Mouse (Mus musculus): Measurements from ENCODE around the gene Apobec4. TPM values are rescaled to one million over a fixed set of nuclear protein-coding genes. Genes with fewer than 3 reads are reported as not detected.
"Not testable (repeated sequence)": the region's sequence is repeated elsewhere in the genome, so short reads cannot be mapped to it uniquely, and the experiment has no call there.

Gene Apobec4
- polyA plus RNA-seq, 1 experiment from 2014 or later: 0.20 TPM

GRCm38 (mm10) chr1:152779071-152779737 lies 28.9 kb downstream of the Apobec4 start:
- Histone ChIP-seq H3K4me1 (replicated peaks; ENCODE audit: control insufficient read depth, insufficient read depth, low read length) (no peaks in the 10 kb centered on the region), H3K9me3 (ENCODE audit: control insufficient read depth, low read length) (no peaks in the 10 kb centered on the region), H3K36me3 (replicated peaks; ENCODE audit: control insufficient read depth, insufficient read depth) (peaks cover 25% of the 10 kb centered on the region), H3K27ac (no peak overlapping the region), H3K4me2 (replicated peaks) (no peak overlapping the region), H3K27me3 (ENCODE audit: control insufficient read depth, insufficient read depth, low read length) (no peaks in the 10 kb centered on the region), H3K9ac (no peak overlapping the region), H3K4me3 (replicated peaks; ENCODE audit: low read length) (no peak overlapping the region)
- DNase-seq (ENCODE audit: low spot score) (peak; percentile 49), ATAC-seq (ENCODE audit: low FRiP score) (no peak)
- 44% methylated on average over 10 of the region's 10 CpGs for WGBS

DNA sequence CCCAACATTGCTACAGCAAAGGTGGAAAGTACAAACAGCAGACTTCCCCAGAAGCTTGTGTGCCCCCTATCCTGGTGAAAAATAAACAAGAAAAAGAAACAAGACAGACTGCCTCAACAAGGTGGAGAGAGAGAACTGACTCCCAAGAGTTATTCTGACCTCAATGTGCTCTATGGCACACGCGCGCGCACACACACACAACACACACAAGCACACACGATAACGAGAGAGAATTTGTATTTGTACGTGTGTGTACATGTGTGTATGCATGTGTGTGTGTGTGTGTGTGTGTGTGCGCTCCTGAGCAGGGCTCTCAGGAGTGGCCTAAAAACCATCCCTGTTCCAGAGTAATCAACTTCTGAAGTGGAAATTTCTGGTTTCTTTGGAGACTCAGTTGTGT lies 34.3 kb downstream of the Apobec4 start:
- Histone ChIP-seq H3K27ac (no peak overlapping the region), H3K4me3 (replicated peaks; ENCODE audit: low read length) (no peak overlapping the region), H3K9ac (no peak overlapping the region), H3K4me1 (replicated peaks; ENCODE audit: control insufficient read depth, insufficient read depth, low read length) (no peaks in the 10 kb centered on the region), H3K9me3 (ENCODE audit: control insufficient read depth, low read length) (no peaks in the 10 kb centered on the region), H3K4me2 (replicated peaks) (no peak overlapping the region), H3K36me3 (replicated peaks; ENCODE audit: control insufficient read depth, insufficient read depth) (no peaks in the 10 kb centered on the region), H3K27me3 (ENCODE audit: control insufficient read depth, insufficient read depth, low read length) (no peaks in the 10 kb centered on the region)
- 96% methylated on average over 8 of the region's 8 CpGs for WGBS
- no peak for DNase-seq (ENCODE audit: low spot score)
- no peak for ATAC-seq (ENCODE audit: low FRiP score)

- not testable (repeated sequence) for ATAC-seq (ENCODE audit: low FRiP score); H3K27ac ChIP-seq; H3K4me2 ChIP-seq (replicated peaks); H3K9ac ChIP-seq; H3K4me1 ChIP-seq (replicated peaks; ENCODE audit: control insufficient read depth, insufficient read depth, low read length); H3K4me3 ChIP-seq (replicated peaks; ENCODE audit: low read length); H3K27me3 ChIP-seq (ENCODE audit: control insufficient read depth, insufficient read depth, low read length); H3K36me3 ChIP-seq (replicated peaks; ENCODE audit: control insufficient read depth, insufficient read depth); DNase-seq (ENCODE audit: low spot score); H3K9me3 ChIP-seq (ENCODE audit: control insufficient read depth, low read length)
- 82% methylated on average over 3 of the region's 3 CpGs for WGBS
These were observed 35.1 kb downstream of the Apobec4 start for GRCm38 (mm10) chr1:152785446-152785845.

DNA sequence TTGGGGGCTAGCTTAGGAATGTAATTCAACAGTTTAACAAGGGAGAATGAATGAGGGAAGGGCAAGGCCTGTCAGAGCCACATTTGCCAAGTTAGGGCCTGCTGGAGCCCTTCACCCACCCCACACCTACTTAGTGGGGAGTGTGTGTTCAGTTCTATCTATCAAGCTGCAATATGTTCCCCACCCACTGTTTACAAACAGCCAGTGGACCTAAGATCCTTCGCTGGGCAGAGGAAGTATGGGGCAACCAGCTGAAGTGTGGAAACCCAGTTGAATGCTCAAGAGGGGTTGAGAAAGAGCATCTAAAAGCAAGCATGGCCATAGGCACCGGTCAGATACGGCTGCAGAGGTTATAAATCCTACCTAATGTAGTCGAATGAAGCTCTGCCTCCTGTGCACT lies 36.6 kb downstream of the Apobec4 start:
- DNase-seq (ENCODE audit: low spot score): no peak
- no peaks in the 10 kb centered on the region for H3K36me3 ChIP-seq (replicated peaks; ENCODE audit: control insufficient read depth, insufficient read depth)
- H3K4me2 ChIP-seq (replicated peaks): no peak overlapping the region
- no peaks in the 10 kb centered on the region for H3K27me3 ChIP-seq (ENCODE audit: control insufficient read depth, insufficient read depth, low read length)
- H3K9me3 ChIP-seq (ENCODE audit: control insufficient read depth, low read length): no peaks in the 10 kb centered on the region
- no peak overlapping the region for H3K4me3 ChIP-seq (replicated peaks; ENCODE audit: low read length)
- H3K4me1 ChIP-seq (replicated peaks; ENCODE audit: control insufficient read depth, insufficient read depth, low read length): 0 out of 2 replicates have a peak, but pooled peaks cover 3% of the 10 kb centered on the region
- no peak overlapping the region for H3K27ac ChIP-seq
- ATAC-seq (ENCODE audit: low FRiP score): no peak
- no peak overlapping the region for H3K9ac ChIP-seq
- 90% methylated on average over 4 of the region's 4 CpGs for WGBS

- Histone ChIP-seq H3K9ac (no peak overlapping the region), H3K27ac (no peak overlapping the region), H3K9me3 (ENCODE audit: control insufficient read depth, low read length) (no peaks in the 10 kb centered on the region), H3K4me3 (replicated peaks; ENCODE audit: low read length) (no peak overlapping the region), H3K4me1 (replicated peaks; ENCODE audit: control insufficient read depth, insufficient read depth, low read length) (0 out of 2 replicates have a peak, but pooled peaks cover 3% of the 10 kb centered on the region), H3K4me2 (replicated peaks) (no peak overlapping the region), H3K27me3 (ENCODE audit: control insufficient read depth, insufficient read depth, low read length) (no peaks in the 10 kb centered on the region), H3K36me3 (replicated peaks; ENCODE audit: control insufficient read depth, insufficient read depth) (no peaks in the 10 kb centered on the region)
- no peak for ATAC-seq (ENCODE audit: low FRiP score)
- 33% methylated on average over 4 of the region's 4 CpGs for WGBS
- no peak for DNase-seq (ENCODE audit: low spot score)
These were observed 37.8 kb downstream of the Apobec4 start for GRCm38 (mm10) chr1:152788121-152788660.

- Histone ChIP-seq H3K4me3 (replicated peaks; ENCODE audit: low read length) (no peak overlapping the region), H3K27ac (no peak overlapping the region), H3K9me3 (ENCODE audit: control insufficient read depth, low read length) (no peaks in the 10 kb centered on the region), H3K36me3 (replicated peaks; ENCODE audit: control insufficient read depth, insufficient read depth) (no peaks in the 10 kb centered on the region), H3K4me1 (replicated peaks; ENCODE audit: control insufficient read depth, insufficient read depth, low read length) (0 out of 2 replicates have a peak, but pooled peaks cover 3% of the 10 kb centered on the region), H3K27me3 (ENCODE audit: control insufficient read depth, insufficient read depth, low read length) (no peaks in the 10 kb centered on the region), H3K4me2 (replicated peaks) (no peak overlapping the region), H3K9ac (no peak overlapping the region)
- peak; percentile 51 for DNase-seq (ENCODE audit: low spot score)
- 30% methylated on average over 12 of the region's 12 CpGs for WGBS
- no peak for ATAC-seq (ENCODE audit: low FRiP score)
These were observed 39.9 kb downstream of the Apobec4 start for GRCm38 (mm10) chr1:152790254-152790653.

- H3K27me3 ChIP-seq (ENCODE audit: control insufficient read depth, insufficient read depth, low read length): no peaks in the 10 kb centered on the region
- H3K9me3 ChIP-seq (ENCODE audit: control insufficient read depth, low read length): no peaks in the 10 kb centered on the region
- H3K9ac ChIP-seq: no peak overlapping the region
- H3K4me3 ChIP-seq (replicated peaks; ENCODE audit: low read length): no peak overlapping the region
- H3K4me1 ChIP-seq (replicated peaks; ENCODE audit: control insufficient read depth, insufficient read depth, low read length): 0 out of 2 replicates have a peak, but pooled peaks cover 3% of the 10 kb centered on the region
- H3K36me3 ChIP-seq (replicated peaks; ENCODE audit: control insufficient read depth, insufficient read depth): no peaks in the 10 kb centered on the region
- no peak overlapping the region for H3K27ac ChIP-seq
- no peak overlapping the region for H3K4me2 ChIP-seq (replicated peaks)
- no peak for DNase-seq (ENCODE audit: low spot score)
- WGBS: 33% methylated on average over 6 of the region's 6 CpGs
- no peak for ATAC-seq (ENCODE audit: low FRiP score)
These were observed 40.5 kb downstream of the Apobec4 start for GRCm38 (mm10) chr1:152790821-152791220.

GRCm38 (mm10) chr1:152791269-152791668 lies 40.9 kb downstream of the Apobec4 start:
- WGBS: 29% methylated on average over 4 of the region's 4 CpGs
- DNase-seq (ENCODE audit: low spot score): no peak
- no peak for ATAC-seq (ENCODE audit: low FRiP score)

DNA sequence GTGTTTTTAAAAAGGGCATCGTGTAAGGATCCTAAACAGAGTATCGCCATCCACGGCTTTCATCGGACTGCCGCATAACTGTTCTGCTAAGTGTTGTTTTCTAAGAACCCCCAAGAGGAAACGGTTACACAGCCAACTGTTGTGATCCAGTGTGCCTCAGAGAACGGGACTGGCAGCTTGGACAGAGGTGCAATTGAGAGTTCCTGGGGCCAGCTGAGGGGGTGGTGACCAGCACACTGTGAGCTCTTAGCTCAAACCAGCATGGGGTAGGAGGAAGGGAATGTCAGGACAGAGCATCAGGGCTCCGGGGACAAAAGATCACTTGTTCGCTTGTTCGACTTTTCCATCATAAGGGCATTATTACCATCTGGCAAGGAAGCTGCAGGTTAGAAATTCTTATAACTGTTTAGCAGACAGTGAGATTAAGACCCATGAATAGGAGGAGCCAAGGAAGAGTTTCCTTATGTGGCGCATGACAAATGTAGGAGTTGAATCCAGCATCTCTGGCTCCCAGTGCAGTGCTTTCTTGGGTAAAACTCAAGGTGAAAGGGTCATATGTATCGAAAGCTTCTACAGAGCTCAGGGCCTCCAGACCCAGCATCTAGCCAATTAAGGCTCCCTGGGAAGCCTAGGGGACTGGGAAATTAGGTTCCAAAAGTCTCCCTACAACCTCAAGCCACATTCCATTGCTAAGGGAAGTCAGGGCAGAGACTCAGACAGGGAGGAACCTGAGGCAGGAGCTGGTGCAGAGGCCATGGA lies 42.6 kb downstream of the Apobec4 start:
- DNase-seq (ENCODE audit: low spot score) (no peak), ATAC-seq (ENCODE audit: low FRiP score) (peak; percentile 68; the same call in 1 of the 2 replicates)
- Histone ChIP-seq H3K4me3 (replicated peaks; ENCODE audit: low read length) (no peak overlapping the region), H3K27me3 (ENCODE audit: control insufficient read depth, insufficient read depth, low read length) (no peaks in the 10 kb centered on the region), H3K4me2 (replicated peaks) (no peak overlapping the region), H3K9ac (no peak overlapping the region), H3K27ac (0 out of 2 replicates have a peak overlapping the region, but pooled peaks have one; percentile 20), H3K36me3 (replicated peaks; ENCODE audit: control insufficient read depth, insufficient read depth) (no peaks in the 10 kb centered on the region), H3K4me1 (replicated peaks; ENCODE audit: control insufficient read depth, insufficient read depth, low read length) (0 out of 2 replicates have a peak, but pooled peaks cover 3% of the 10 kb centered on the region), H3K9me3 (ENCODE audit: control insufficient read depth, low read length) (no peaks in the 10 kb centered on the region)
- WGBS: 9% methylated on average over 12 of the region's 12 CpGs

More at GRCm38 (mm10) chr1:152791269-152791668, 40.9 kb downstream of the Apobec4 start:
- Histone ChIP-seq H3K9me3 (ENCODE audit: control insufficient read depth, low read length) (no peaks in the 10 kb centered on the region), H3K27ac (no peak overlapping the region), H3K4me3 (replicated peaks; ENCODE audit: low read length) (no peak overlapping the region), H3K27me3 (ENCODE audit: control insufficient read depth, insufficient read depth, low read length) (no peaks in the 10 kb centered on the region), H3K36me3 (replicated peaks; ENCODE audit: control insufficient read depth, insufficient read depth) (no peaks in the 10 kb centered on the region), H3K9ac (no peak overlapping the region), H3K4me2 (replicated peaks) (no peak overlapping the region), H3K4me1 (replicated peaks; ENCODE audit: control insufficient read depth, insufficient read depth, low read length) (0 out of 2 replicates have a peak, but pooled peaks cover 3% of the 10 kb centered on the region)

Measured in hindbrain, embryonic 14.5 days (tissue).